Mouse (Mus musculus): ENCODE results near the gene Hspa2. TPM values are rescaled to one million over a fixed set of nuclear protein-coding genes. Genes with fewer than 3 reads are reported as not detected.
"Not testable (repeated sequence)": the region's sequence is repeated elsewhere in the genome, so short reads cannot be mapped to it uniquely, and the experiment has no call there.

Hspa2 gene
- polyA plus RNA-seq, 1 experiment from 2014 or later, result 26.2 TPM

GRCm38 (mm10) chr12:76434111-76434510, 30.1 kb downstream of the Hspa2 start:
- POLR2A ChIA-PET, result no interaction called here
- in situ Hi-C loops (cut with MboI; ENCODE audit: low pct_unique_long_range_greater_than_20kb), result no loop called here
- no peak for DNase-seq (ENCODE audit: low read depth, low spot score)
- TF ChIP-seq CTCF (IDR thresholded peaks at IDR 0.05), result no peak
- H3K27me3 ChIP-seq, result no peaks in the 10 kb centered on the region
- no peak for ATAC-seq
- CTCF ChIA-PET, result no interaction called here

GRCm38 (mm10) chr12:76435084-76435483, 31.1 kb downstream of the Hspa2 start:
- DNase-seq (ENCODE audit: low read depth, low spot score) (no peak), ATAC-seq (no peak)
- no peaks in the 10 kb centered on the region for H3K27me3 ChIP-seq
- CTCF ChIA-PET, result no interaction called here
- POLR2A ChIA-PET, result no interaction called here
- TF ChIP-seq CTCF (IDR thresholded peaks at IDR 0.05), result no peak
- in situ Hi-C loops (cut with MboI; ENCODE audit: low pct_unique_long_range_greater_than_20kb), result no loop called here

- POLR2A ChIA-PET, result no interaction called here
Observed at GRCm38 (mm10) chr12:76435549-76435948, 31.6 kb downstream of the Hspa2 start.

GRCm38 (mm10) chr12:76443488-76443887, 39.5 kb downstream of the Hspa2 start:
- CTCF ChIA-PET; DNase-seq (ENCODE audit: low read depth, low spot score); H3K27me3 ChIP-seq; ATAC-seq; in situ Hi-C loops (cut with MboI; ENCODE audit: low pct_unique_long_range_greater_than_20kb); POLR2A ChIA-PET: not testable (repeated sequence)

More at GRCm38 (mm10) chr12:76435549-76435948, 31.6 kb downstream of the Hspa2 start:
- DNase-seq (ENCODE audit: low read depth, low spot score) (no peak), ATAC-seq (no peak)
- in situ Hi-C loops (cut with MboI; ENCODE audit: low pct_unique_long_range_greater_than_20kb), result no loop called here
- H3K27me3 ChIP-seq, result no peaks in the 10 kb centered on the region
- TF ChIP-seq CTCF (IDR thresholded peaks at IDR 0.05), result no peak
- CTCF ChIA-PET, result no interaction called here

GRCm38 (mm10) chr12:76444359-76444772, 40.4 kb downstream of the Hspa2 start:
- ChIA-PET CTCF (no interaction called here), POLR2A (no interaction called here)
- no peaks in the 10 kb centered on the region for H3K27me3 ChIP-seq
- DNase-seq (ENCODE audit: low read depth, low spot score) (no peak), ATAC-seq (no peak)
- no peak for TF ChIP-seq CTCF (IDR thresholded peaks at IDR 0.05)
- in situ Hi-C loops (cut with MboI; ENCODE audit: low pct_unique_long_range_greater_than_20kb), result no loop called here

GRCm38 (mm10) chr12:76444862-76445261, 40.9 kb downstream of the Hspa2 start:
- in situ Hi-C loops (cut with MboI; ENCODE audit: low pct_unique_long_range_greater_than_20kb), result loop anchor here (5.0 kb wide), 1 partner anchor 38 kb away; no protein-coding TSS in a partner anchor
- ChIA-PET CTCF (no interaction called here), POLR2A (no interaction called here)
- no peaks in the 10 kb centered on the region for H3K27me3 ChIP-seq
- DNase-seq (ENCODE audit: low read depth, low spot score) (no peak), ATAC-seq (no peak)
- TF ChIP-seq CTCF (IDR thresholded peaks at IDR 0.05), result no peak

GRCm38 (mm10) chr12:76446201-76446600, 42.2 kb downstream of the Hspa2 start:
- no peak for TF ChIP-seq CTCF (IDR thresholded peaks at IDR 0.05)
- ATAC-seq, result peak; percentile 74
- POLR2A ChIA-PET, result no interaction called here
- in situ Hi-C loops (cut with MboI; ENCODE audit: low pct_unique_long_range_greater_than_20kb), result loop anchor here (5.0 kb wide), 1 partner anchor 39 kb away; no protein-coding TSS in a partner anchor
- H3K27me3 ChIP-seq, result no peaks in the 10 kb centered on the region
- CTCF ChIA-PET, result interaction anchor here (0.6 to 1.0 kb wide), 2 partner anchors 33 to 40 kb away, joined by 3 read pairs; no protein-coding TSS in a partner anchor
- DNase-seq (ENCODE audit: low read depth, low spot score), result peak; percentile 66

- DNase-seq (ENCODE audit: low read depth, low spot score) (no peak), ATAC-seq (no peak)
- no peak for TF ChIP-seq CTCF (IDR thresholded peaks at IDR 0.05)
- in situ Hi-C loops (cut with MboI; ENCODE audit: low pct_unique_long_range_greater_than_20kb), result loop anchor here (5.0 kb wide), 1 partner anchor 41 kb away; no protein-coding TSS in a partner anchor
- POLR2A ChIA-PET, result no interaction called here
- no peaks in the 10 kb centered on the region for H3K27me3 ChIP-seq
- CTCF ChIA-PET, result no interaction called here
Observed at GRCm38 (mm10) chr12:76448127-76448526, 44.2 kb downstream of the Hspa2 start.

- in situ Hi-C loops (cut with MboI; ENCODE audit: low pct_unique_long_range_greater_than_20kb), result no loop called here
- TF ChIP-seq CTCF (IDR thresholded peaks at IDR 0.05), result no peak
- ChIA-PET CTCF (no interaction called here), POLR2A (no interaction called here)
- DNase-seq (ENCODE audit: low read depth, low spot score), result no peak
- H3K27me3 ChIP-seq, result no peaks in the 10 kb centered on the region
- no peak for ATAC-seq
Observed at GRCm38 (mm10) chr12:76452203-76452602, 48.2 kb downstream of the Hspa2 start.

Other genes starting within 250 kb of the Hspa2 start
- gene Esr2, start 226.9 kb upstream of the Hspa2 start, polyA plus RNA-seq (2021), result not detected
- not detected for gene Tex21, start 157.4 kb upstream of the Hspa2 start, polyA plus RNA-seq (2021)
- gene Mthfd1, start 148.9 kb upstream of the Hspa2 start, polyA plus RNA-seq (2021), result 65.6 TPM
- gene Akap5, start 79.3 kb upstream of the Hspa2 start, polyA plus RNA-seq (2021), result 1.9 TPM
- 12.0 TPM for gene Zbtb25, start 34.6 kb upstream of the Hspa2 start, polyA plus RNA-seq (2021)
- gene Zbtb1, start 33.9 kb upstream of the Hspa2 start, polyA plus RNA-seq (2021), result 8.5 TPM
- not detected for gene Ppp1r36, start 13.4 kb downstream of the Hspa2 start, polyA plus RNA-seq (2021)
- gene Plekhg3, start 126.7 kb downstream of the Hspa2 start, polyA plus RNA-seq (2021), result 73.4 TPM